Mouse (Mus musculus) adrenal gland, adult 18-20 months (tissue): ENCODE measurements around the gene Polk. TPM values are rescaled to one million over a fixed set of nuclear protein-coding genes. Genes with fewer than 3 reads are reported as not detected.

Experiments used
- DNase-seq, 2 experiments: peaks; one replicate each; pipeline ENCODE4 v3.0.0; 2021 to 2022; ENCODE audit warnings: low spot score in 2 of 2
- total RNA-seq, 2 experiments: library from RNA; stranded (reverse); gene quantifications; 1 replicate in 1 of 2; 2 replicates in 1 of 2; pipeline ENCODE4 v1.2.3; 2021

Gene Polk
- total RNA-seq, 2 experiments from 2014 or later = 23.3 to 32.6 TPM

DNA sequence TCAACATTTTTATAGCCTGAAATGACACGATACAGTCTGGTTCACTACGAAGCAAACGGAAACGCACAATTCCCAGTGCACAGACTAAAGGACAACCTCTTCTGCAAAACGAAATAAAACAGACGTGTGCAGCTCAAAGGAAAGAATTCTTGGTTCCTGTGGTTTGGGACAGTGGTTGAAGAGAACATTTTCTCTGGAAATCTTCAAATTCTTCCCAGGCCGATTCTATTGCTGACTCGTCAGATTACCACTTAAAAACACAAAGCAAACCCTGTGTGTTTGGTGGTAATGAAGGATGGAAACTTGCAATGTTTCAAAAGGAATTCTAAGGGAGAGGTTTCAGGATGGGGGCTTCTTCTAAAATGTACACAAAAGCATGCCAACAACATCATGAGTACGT is 12.3 kb downstream of the Polk start:
- DNase-seq = no peak

GRCm38 (mm10) chr13:96529542-96529941 is 12.8 kb downstream of the Polk start:
- DNase-seq = no peak

DNA sequence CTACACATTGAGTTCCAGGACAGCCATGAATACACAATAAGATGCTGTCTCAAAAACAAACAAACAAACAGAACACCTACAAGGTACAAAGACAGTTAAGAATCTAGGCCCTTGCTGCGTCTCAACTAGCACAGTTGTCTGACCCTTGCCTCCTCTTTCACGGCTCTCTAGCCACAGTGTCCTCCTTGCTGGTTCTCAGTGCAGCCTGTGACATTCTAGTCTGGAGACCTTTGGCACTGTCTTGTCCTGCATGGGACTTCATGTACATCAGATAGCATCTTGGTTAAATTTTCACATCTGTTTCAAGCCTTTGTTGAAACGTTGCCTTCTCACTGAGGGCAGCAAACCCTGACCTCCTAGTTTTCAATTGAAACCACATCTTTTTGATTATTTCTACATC is 13.6 kb downstream of the Polk start:
- no peak for DNase-seq

- no peak for DNase-seq
Observed at GRCm38 (mm10) chr13:96527856-96528255, 14.5 kb downstream of the Polk start.

DNA sequence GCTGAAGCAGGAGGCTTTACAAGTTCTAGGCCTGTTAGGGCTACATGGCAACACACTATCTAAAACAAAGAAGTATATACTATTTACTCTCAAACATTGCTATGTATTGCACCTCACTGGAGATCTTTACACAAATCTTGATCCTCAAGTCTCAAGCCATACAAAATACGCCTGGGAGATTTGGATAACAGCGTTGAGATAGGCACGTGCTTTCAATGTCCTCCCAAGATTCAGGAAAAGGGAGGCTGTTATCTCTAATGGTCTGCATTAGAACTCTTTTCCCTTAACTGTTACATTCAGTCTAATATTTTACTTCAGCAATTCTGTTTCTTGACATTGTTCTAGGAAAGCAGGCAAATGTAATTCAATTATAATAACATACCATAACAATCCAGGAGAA is 15.4 kb downstream of the Polk start:
- DNase-seq = no peak

DNA sequence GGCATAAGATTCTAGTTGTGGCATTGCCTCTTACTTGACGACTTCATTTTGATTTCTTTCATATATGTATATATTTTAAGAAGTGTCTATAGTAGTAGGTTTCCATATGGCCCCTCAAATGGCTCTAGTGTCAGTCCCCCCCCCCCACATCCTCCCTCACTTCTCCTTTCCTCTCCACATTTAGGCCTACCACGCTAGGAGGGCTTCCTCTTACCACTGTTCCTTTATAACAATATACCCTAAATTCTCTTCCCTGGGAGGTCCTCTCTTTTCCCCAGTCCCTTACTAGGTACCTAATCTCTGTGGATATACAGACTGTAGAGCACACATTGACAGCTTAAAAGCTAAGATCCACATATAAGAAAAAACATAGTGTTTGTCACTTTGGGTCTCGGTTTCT is 21.1 kb downstream of the Polk start:
- no peak for DNase-seq

DNA sequence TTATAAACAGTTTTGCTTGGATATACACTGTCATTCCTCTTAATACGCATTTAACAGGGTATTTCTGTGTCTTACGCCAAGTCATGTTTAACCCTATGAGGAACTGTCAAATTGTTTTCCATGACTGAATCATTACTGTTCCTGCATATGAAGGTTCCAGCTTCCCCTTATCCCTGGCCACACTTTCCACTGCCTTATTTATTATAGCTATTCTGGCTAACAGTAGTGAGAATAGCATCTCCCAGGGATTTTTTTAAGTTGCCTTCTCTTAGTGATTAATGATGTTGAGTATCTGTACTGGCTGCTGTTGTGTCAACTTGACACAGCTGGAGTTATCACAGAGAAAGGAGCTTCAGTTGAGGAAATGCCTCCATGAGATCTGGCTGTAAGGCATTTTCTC is 25.0 kb downstream of the Polk start:
- no peak for DNase-seq

DNA sequence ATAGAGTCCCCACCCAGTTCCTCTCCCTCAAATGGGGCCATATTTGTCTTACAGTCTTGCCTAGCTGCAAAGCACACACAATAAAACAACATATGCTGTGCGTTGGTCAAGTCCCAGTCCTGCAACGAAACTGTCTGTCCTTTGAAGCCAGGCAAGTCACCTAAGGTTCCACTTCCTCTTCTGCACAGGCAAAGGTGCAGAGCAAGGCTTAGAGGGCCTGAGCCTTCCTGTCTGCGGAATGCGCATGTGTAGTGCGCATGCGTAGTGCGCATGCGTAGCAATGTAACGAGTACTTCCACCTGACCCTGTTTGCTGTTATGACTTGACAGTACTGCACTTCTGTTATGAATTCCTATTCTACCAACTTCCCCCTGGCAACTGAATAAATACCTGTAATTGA is 26.1 kb downstream of the Polk start:
- DNase-seq = no peak

GRCm38 (mm10) chr13:96514154-96514942 is 28.0 kb downstream of the Polk start:
- DNase-seq = no peak

- no peak for DNase-seq
Observed at GRCm38 (mm10) chr13:96511893-96512292, 30.5 kb downstream of the Polk start.

DNA sequence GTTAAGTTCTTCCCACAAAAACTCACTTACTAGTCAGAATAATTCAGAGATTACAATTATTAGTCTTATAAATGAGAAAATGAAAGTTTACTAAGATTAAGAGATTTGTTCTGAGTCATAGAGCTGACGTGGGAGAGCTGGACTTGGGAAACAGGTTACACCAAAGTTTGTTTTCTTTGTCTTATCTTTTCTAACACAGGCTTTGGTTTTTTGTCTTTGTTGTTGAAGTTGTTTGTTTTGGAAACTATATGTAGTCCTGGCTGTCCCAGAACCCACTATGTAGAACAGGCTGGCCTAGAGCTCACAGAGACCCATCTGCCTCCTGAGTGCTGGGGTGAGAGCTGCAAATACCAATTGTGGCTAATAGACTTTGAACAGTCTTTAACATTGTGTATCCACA is 31.1 kb downstream of the Polk start:
- DNase-seq = no peak

DNA sequence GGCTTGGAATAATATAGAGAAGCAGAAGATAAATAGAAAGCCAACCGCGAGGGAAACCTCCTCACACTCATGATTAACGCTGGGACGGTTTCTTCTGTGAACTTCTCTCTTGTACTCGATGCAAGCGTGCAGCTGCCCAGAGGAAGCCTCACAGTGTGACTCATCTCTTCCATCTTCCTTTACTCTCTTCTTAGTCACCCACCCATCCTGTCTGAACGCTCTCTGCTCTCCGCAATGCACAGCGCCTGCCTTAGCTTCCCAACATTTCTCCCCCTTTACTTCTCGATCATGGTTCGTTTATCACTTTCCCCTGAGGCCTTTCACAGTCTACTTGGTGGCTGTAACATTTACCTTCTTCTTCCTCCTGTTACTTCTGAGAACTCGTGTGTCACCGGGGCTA is 31.7 kb downstream of the Polk start:
- DNase-seq = peak in 1 of 2 experiments; percentile 25

GRCm38 (mm10) chr13:96507541-96507940 is 34.8 kb downstream of the Polk start:
- DNase-seq = no peak

- DNase-seq = no peak
Observed at GRCm38 (mm10) chr13:96506313-96506712, 36.1 kb downstream of the Polk start.

- no peak for DNase-seq
Observed at GRCm38 (mm10) chr13:96505661-96506060, 36.7 kb downstream of the Polk start.

- DNase-seq = no peak
Observed at GRCm38 (mm10) chr13:96499891-96500290, 42.5 kb downstream of the Polk start.

DNA sequence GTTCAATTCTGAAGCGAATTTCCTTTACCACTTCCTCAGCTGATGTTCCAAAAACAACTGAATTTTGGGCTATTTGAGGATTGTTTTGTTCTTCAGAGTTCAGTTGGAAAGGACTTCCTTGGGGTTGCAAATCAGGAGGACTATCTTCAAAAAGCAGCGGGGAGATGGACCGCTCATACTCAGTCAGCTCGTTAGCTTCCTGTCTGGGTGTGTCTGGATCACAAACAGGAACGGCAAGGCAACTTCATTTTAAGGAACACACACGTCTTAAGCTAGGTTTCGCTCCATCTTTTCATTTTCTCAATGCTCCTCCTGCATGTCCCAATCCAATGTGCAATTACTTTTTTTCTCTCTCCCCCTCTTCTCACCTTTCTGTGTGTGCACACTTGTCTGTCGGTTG is 45.7 kb downstream of the Polk start:
- DNase-seq = no peak

DNA sequence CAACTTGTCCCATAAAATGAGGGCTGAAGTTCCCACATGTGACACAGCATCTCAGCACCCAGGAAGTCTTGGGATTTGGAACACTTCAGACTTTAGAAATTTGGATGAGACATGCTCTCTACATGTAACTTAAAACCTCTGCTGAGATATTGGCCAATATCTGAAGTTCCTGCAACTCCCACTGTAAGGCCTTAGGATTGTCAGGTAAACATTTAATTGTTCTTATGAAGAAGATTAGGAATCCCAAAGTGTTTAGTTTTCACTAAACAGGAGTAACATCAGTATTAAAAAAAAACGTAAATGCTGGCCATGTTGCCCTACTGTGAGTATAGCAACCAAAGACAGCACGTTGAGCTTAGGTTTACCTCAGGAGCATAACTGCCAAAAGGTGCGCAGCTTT is 51.9 kb downstream of the Polk start, which contains the start of gene Gm17622:
TSS of gene Gm17622 (plus strand) at position 301 of the 400 bp plus-strand sequence.
- no peak for DNase-seq

- no peak for DNase-seq
Observed at GRCm38 (mm10) chr13:96487968-96488367, 54.4 kb downstream of the Polk start.

DNA sequence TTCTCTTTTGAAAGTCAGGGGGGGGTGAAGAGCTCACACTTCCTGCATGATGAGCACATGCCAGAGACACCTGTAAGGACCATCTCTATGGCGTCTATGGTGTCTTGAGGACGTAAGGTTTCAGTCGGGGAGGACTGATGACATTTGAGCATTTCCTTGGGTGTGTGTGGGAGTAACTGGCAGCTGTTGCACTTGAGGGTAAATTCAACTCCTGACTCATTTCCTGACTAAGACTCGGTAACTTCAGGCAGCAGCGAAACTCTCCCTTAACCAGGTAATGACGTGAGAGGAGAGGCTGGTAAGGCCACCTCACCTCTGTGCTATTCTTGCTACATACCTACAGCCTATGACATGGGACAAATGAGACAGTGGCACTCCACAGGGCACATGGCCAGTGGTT is 55.1 kb downstream of the Polk start:
- no peak for DNase-seq

DNA sequence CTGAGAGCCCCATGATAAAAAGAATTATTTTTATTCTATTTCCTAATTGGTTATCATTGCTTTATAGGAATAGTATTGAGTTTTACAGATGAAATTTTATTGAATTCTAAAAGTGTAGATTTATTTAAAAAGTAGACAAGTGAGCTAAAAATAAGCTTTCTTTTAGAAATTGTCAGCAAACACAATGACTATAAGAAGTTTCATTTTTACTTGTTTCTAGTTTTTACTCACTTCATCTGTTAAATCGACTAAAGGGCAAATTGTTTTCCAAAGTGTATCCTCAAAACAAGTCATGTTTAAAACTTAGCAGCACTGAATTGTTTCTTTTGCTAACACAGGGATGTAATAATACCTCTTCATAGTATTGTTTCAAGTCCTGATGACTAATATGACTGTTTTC is 63.4 kb downstream of the Polk start:
- DNase-seq = no peak

GRCm38 (mm10) chr13:96477226-96477625 is 65.2 kb downstream of the Polk start:
- DNase-seq = no peak

DNA sequence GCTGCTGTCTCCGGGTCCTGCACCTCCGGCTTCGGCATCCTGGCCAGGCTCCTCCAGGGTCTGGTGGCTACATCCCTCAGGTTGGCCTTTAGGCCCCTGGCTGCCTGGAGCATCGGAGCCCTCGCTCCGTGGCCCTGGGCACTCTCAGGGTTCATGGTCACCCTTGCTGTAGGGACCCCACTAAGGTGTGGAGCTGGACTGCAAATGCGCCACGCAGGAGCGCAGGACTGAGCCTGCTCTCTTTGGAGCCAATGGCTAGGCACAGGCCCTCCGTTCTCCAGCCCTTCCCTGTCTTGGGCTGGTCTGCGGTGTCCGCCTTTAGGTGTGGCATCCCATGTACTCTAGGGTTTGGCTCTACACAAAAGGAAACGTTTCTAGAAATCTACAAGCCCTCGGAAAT is 71.4 kb downstream of the Polk start, which contains the start of gene Ankdd1b:
TSS of gene Ankdd1b (minus strand) at position 242 of the 400 bp plus-strand sequence.
- DNase-seq = no peak
